ENCODE assay signal across 8 mouse cellular contexts in genomic region chr1:175625257-175625879, GRCm38 (mm10). TPM values are rescaled to one million over a fixed set of nuclear protein-coding genes. Genes with fewer than 3 reads are reported as not detected.
DNase-seq lines count a peak whose midpoint lies in the region; ATAC-seq lines count a peak whose summit lies in the region.

Fh1 (minus strand) TSS chr1:175625635.

- no peaks in the 10 kb centered on the region for H3K36me3 ChIP-seq in hindbrain, embryonic 14.5 days (replicated peaks; ENCODE audit: control insufficient read depth, insufficient read depth)

- under 1% methylated on average over 58 of the region's 58 CpGs for WGBS in hindbrain, embryonic 14.5 days

- no peaks in the 10 kb centered on the region for H3K27me3 ChIP-seq in hindbrain, embryonic 14.5 days (ENCODE audit: control insufficient read depth, insufficient read depth, low read length)

- H3K4me2 ChIP-seq in hindbrain, embryonic 14.5 days (replicated peaks), result peak within 1 kb of the TSS; percentile 69

- no peaks in the 10 kb centered on the region for H3K9me3 ChIP-seq in hindbrain, embryonic 14.5 days (ENCODE audit: control insufficient read depth, low read length)

- DNase-seq in R1 (ENCODE audit: low read depth, low spot score), result peak; percentile 99
- DNase-seq in cerebellum, postnatal 25 days, result peak; percentile 94 to 95
- peak; percentile 86 to 89 for DNase-seq in frontal cortex, postnatal 25 days (ENCODE audit: low spot score in 2 of 2)
- DNase-seq in hindbrain, embryonic 14.5 days (ENCODE audit: low spot score), result peak; percentile 97
- DNase-seq in layer of hippocampus, postnatal 36 days, result peak; percentile 95 to 96
- DNase-seq in lung, postnatal 36 days, result peak; percentile 99
- peak; percentile 99 for DNase-seq in retina, postnatal 1 day
- peak; percentile 84 to 95 for DNase-seq in urinary bladder, adult 18-20 months (ENCODE audit: low spot score in 2 of 2)

- H3K4me3 ChIP-seq in hindbrain, embryonic 14.5 days (replicated peaks; ENCODE audit: low read length), result peak within 1 kb of the TSS; percentile 65

- peak within 1 kb of the TSS; percentile 81 for H3K27ac ChIP-seq in hindbrain, embryonic 14.5 days

- peak within 1 kb of the TSS; percentile 89 for H3K9ac ChIP-seq in hindbrain, embryonic 14.5 days

- ATAC-seq in hindbrain, embryonic 14.5 days (ENCODE audit: low FRiP score), result peak; percentile 100

- H3K4me1 ChIP-seq in hindbrain, embryonic 14.5 days (replicated peaks; ENCODE audit: control insufficient read depth, insufficient read depth, low read length), result peaks cover 8% of the 10 kb centered on the region

RNA-seq across cellular contexts. Expression of gene Fh1, which starts in this region (rescaled TPM):
- 114 and 127 TPM in 2 replicates for polyA plus RNA-seq in hindbrain, embryonic 14.5 days (2014; fragmentation: Nextera tagmentation; extraction: Ambion mirVana)
- 10 to 100 TPM; 73.6 to 78.2 TPM for total RNA-seq in layer of hippocampus, postnatal 36 days (2021)

Comparison
In these comparisons a context has a peak if more than half of its experiments do, and no peak if none do; other contexts are left out.
1. Peak in every context shown above with its lines: DNase-seq, ATAC-seq, H3K4me3 ChIP-seq and H3K27ac ChIP-seq.